Mouse (Mus musculus): Measurements from ENCODE around the gene Rag2. TPM values are rescaled to one million over a fixed set of nuclear protein-coding genes. Genes with fewer than 3 reads are reported as not detected.
A peak's percentile ranks its signal among the peaks of the same experiment; 100 is the strongest.

Gene Rag2
- not detected in 2 replicates for polyA plus RNA-seq (2014; fragmentation: Nextera tagmentation; extraction: Ambion mirVana)

GRCm38 (mm10) chr2:101624526-101624925 lies at the start of gene Rag2:
Gene Rag2 (plus strand): TSS chr2:101624718.
- Histone ChIP-seq H3K9me3 (ENCODE audit: control insufficient read depth, low read length) (no peaks in the 10 kb centered on the region), H3K36me3 (ENCODE audit: control insufficient read depth, insufficient read depth, low read length) (no peaks in the 10 kb centered on the region), H3K4me2 (ENCODE audit: low read length) (no peak within 1 kb of the TSS), H3K4me3 (replicated peaks; ENCODE audit: low read depth, low read length) (no peak within 1 kb of the TSS), H3K27me3 (ENCODE audit: control insufficient read depth, insufficient read depth, low read length) (no peaks in the 10 kb centered on the region), H3K9ac (replicated peaks; ENCODE audit: low read length) (no peak within 1 kb of the TSS), H3K4me1 (ENCODE audit: control insufficient read depth, insufficient read depth, low read length) (0 out of 2 replicates have a peak, but pooled peaks cover 4% of the 10 kb centered on the region), H3K27ac (replicated peaks; ENCODE audit: low read depth, low read length) (no peak within 1 kb of the TSS)
- WGBS, result 61% methylated on average over 4 of the region's 4 CpGs
- ATAC-seq (ENCODE audit: low FRiP score, low TSS enrichment) (no peak), DNase-seq (no peak)

- no peak for ATAC-seq (ENCODE audit: low FRiP score, low TSS enrichment)
- H3K4me3 ChIP-seq (replicated peaks; ENCODE audit: low read depth, low read length), result no peak overlapping the region
- no peaks in the 10 kb centered on the region for H3K4me1 ChIP-seq (ENCODE audit: control insufficient read depth, insufficient read depth, low read length)
Measured at GRCm38 (mm10) chr2:101577243-101577642, 47.3 kb upstream of the Rag2 start.

GRCm38 (mm10) chr2:101580027-101580426 lies 44.5 kb upstream of the Rag2 start:
- DNase-seq (no peak), ATAC-seq (ENCODE audit: low FRiP score, low TSS enrichment) (no peak)
- Histone ChIP-seq H3K4me1 (ENCODE audit: control insufficient read depth, insufficient read depth, low read length) (no peaks in the 10 kb centered on the region), H3K36me3 (ENCODE audit: control insufficient read depth, insufficient read depth, low read length) (no peaks in the 10 kb centered on the region), H3K4me3 (replicated peaks; ENCODE audit: low read depth, low read length) (no peak overlapping the region), H3K9ac (replicated peaks; ENCODE audit: low read length) (no peak overlapping the region), H3K27me3 (ENCODE audit: control insufficient read depth, insufficient read depth, low read length) (no peaks in the 10 kb centered on the region), H3K4me2 (ENCODE audit: low read length) (no peak overlapping the region), H3K9me3 (ENCODE audit: control insufficient read depth, low read length) (no peaks in the 10 kb centered on the region), H3K27ac (replicated peaks; ENCODE audit: low read depth, low read length) (no peak overlapping the region)
- WGBS, result 90% methylated on average over 2 of the region's 2 CpGs

More at GRCm38 (mm10) chr2:101577243-101577642, 47.3 kb upstream of the Rag2 start:
- 92% methylated on average over 4 of the region's 4 CpGs for WGBS
- Histone ChIP-seq H3K4me2 (ENCODE audit: low read length) (no peak overlapping the region), H3K9me3 (ENCODE audit: control insufficient read depth, low read length) (no peaks in the 10 kb centered on the region), H3K27me3 (ENCODE audit: control insufficient read depth, insufficient read depth, low read length) (no peaks in the 10 kb centered on the region), H3K36me3 (ENCODE audit: control insufficient read depth, insufficient read depth, low read length) (no peaks in the 10 kb centered on the region), H3K9ac (replicated peaks; ENCODE audit: low read length) (no peak overlapping the region), H3K27ac (replicated peaks; ENCODE audit: low read depth, low read length) (no peak overlapping the region)
- no peak for DNase-seq

- WGBS, result 80% methylated on average over 1 of the region's 1 CpGs
Measured at GRCm38 (mm10) chr2:101580428-101580827, 44.1 kb upstream of the Rag2 start.

GRCm38 (mm10) chr2:101580977-101581376 lies 43.5 kb upstream of the Rag2 start:
- Histone ChIP-seq H3K27me3 (ENCODE audit: control insufficient read depth, insufficient read depth, low read length) (no peaks in the 10 kb centered on the region), H3K36me3 (ENCODE audit: control insufficient read depth, insufficient read depth, low read length) (no peaks in the 10 kb centered on the region), H3K27ac (replicated peaks; ENCODE audit: low read depth, low read length) (no peak overlapping the region), H3K4me3 (replicated peaks; ENCODE audit: low read depth, low read length) (no peak overlapping the region), H3K9ac (replicated peaks; ENCODE audit: low read length) (no peak overlapping the region), H3K4me1 (ENCODE audit: control insufficient read depth, insufficient read depth, low read length) (no peaks in the 10 kb centered on the region), H3K9me3 (ENCODE audit: control insufficient read depth, low read length) (no peaks in the 10 kb centered on the region), H3K4me2 (ENCODE audit: low read length) (no peak overlapping the region)
- ATAC-seq (ENCODE audit: low FRiP score, low TSS enrichment), result no peak
- no peak for DNase-seq
- 94% methylated on average over 3 of the region's 3 CpGs for WGBS

More at GRCm38 (mm10) chr2:101580428-101580827, 44.1 kb upstream of the Rag2 start:
- Histone ChIP-seq H3K27ac (replicated peaks; ENCODE audit: low read depth, low read length) (no peak overlapping the region), H3K36me3 (ENCODE audit: control insufficient read depth, insufficient read depth, low read length) (no peaks in the 10 kb centered on the region), H3K4me2 (ENCODE audit: low read length) (no peak overlapping the region), H3K4me3 (replicated peaks; ENCODE audit: low read depth, low read length) (no peak overlapping the region), H3K27me3 (ENCODE audit: control insufficient read depth, insufficient read depth, low read length) (no peaks in the 10 kb centered on the region), H3K4me1 (ENCODE audit: control insufficient read depth, insufficient read depth, low read length) (no peaks in the 10 kb centered on the region), H3K9me3 (ENCODE audit: control insufficient read depth, low read length) (no peaks in the 10 kb centered on the region), H3K9ac (replicated peaks; ENCODE audit: low read length) (no peak overlapping the region)
- ATAC-seq (ENCODE audit: low FRiP score, low TSS enrichment) (no peak), DNase-seq (no peak)

GRCm38 (mm10) chr2:101581418-101581817 lies 43.1 kb upstream of the Rag2 start:
- Histone ChIP-seq H3K4me1 (ENCODE audit: control insufficient read depth, insufficient read depth, low read length) (no peaks in the 10 kb centered on the region), H3K9me3 (ENCODE audit: control insufficient read depth, low read length) (no peaks in the 10 kb centered on the region), H3K4me3 (replicated peaks; ENCODE audit: low read depth, low read length) (no peak overlapping the region), H3K36me3 (ENCODE audit: control insufficient read depth, insufficient read depth, low read length) (no peaks in the 10 kb centered on the region), H3K27ac (replicated peaks; ENCODE audit: low read depth, low read length) (no peak overlapping the region), H3K27me3 (ENCODE audit: control insufficient read depth, insufficient read depth, low read length) (no peaks in the 10 kb centered on the region), H3K4me2 (ENCODE audit: low read length) (no peak overlapping the region), H3K9ac (replicated peaks; ENCODE audit: low read length) (no peak overlapping the region)
- ATAC-seq (ENCODE audit: low FRiP score, low TSS enrichment) (no peak), DNase-seq (no peak)
- 90% methylated on average over 3 of the region's 3 CpGs for WGBS

GRCm38 (mm10) chr2:101591356-101591755 lies 33.2 kb upstream of the Rag2 start:
- H3K4me3 ChIP-seq (replicated peaks; ENCODE audit: low read depth, low read length), result no peak overlapping the region
- H3K27me3 ChIP-seq (ENCODE audit: control insufficient read depth, insufficient read depth, low read length), result no peaks in the 10 kb centered on the region
- peak; percentile 44 for DNase-seq
- ATAC-seq (ENCODE audit: low FRiP score, low TSS enrichment), result no peak
- no peaks in the 10 kb centered on the region for H3K9me3 ChIP-seq (ENCODE audit: control insufficient read depth, low read length)
- H3K27ac ChIP-seq (replicated peaks; ENCODE audit: low read depth, low read length), result no peak overlapping the region
- WGBS, result 30% methylated on average over 8 of the region's 8 CpGs
- peaks cover 26% of the 10 kb centered on the region for H3K4me1 ChIP-seq (ENCODE audit: control insufficient read depth, insufficient read depth, low read length)
- H3K36me3 ChIP-seq (ENCODE audit: control insufficient read depth, insufficient read depth, low read length), result no peaks in the 10 kb centered on the region
- no peak overlapping the region for H3K4me2 ChIP-seq (ENCODE audit: low read length)
- H3K9ac ChIP-seq (replicated peaks; ENCODE audit: low read length), result no peak overlapping the region

- Histone ChIP-seq H3K9ac (replicated peaks; ENCODE audit: low read length) (no peak overlapping the region; the same call in 1 of the 2 replicates), H3K36me3 (ENCODE audit: control insufficient read depth, insufficient read depth, low read length) (no peaks in the 10 kb centered on the region), H3K9me3 (ENCODE audit: control insufficient read depth, low read length) (no peaks in the 10 kb centered on the region), H3K4me3 (replicated peaks; ENCODE audit: low read depth, low read length) (no peak overlapping the region), H3K27ac (replicated peaks; ENCODE audit: low read depth, low read length) (peak overlapping the region; percentile 79), H3K4me2 (ENCODE audit: low read length) (no peak overlapping the region), H3K4me1 (ENCODE audit: control insufficient read depth, insufficient read depth, low read length) (peaks cover 26% of the 10 kb centered on the region), H3K27me3 (ENCODE audit: control insufficient read depth, insufficient read depth, low read length) (no peaks in the 10 kb centered on the region)
- DNase-seq (peak; percentile 80), ATAC-seq (ENCODE audit: low FRiP score, low TSS enrichment) (peak; percentile 82)
- WGBS, result 8% methylated on average over 10 of the region's 10 CpGs
Measured at GRCm38 (mm10) chr2:101592023-101592841, 32.3 kb upstream of the Rag2 start.

GRCm38 (mm10) chr2:101592886-101593285 lies 31.6 kb upstream of the Rag2 start:
- Histone ChIP-seq H3K9ac (replicated peaks; ENCODE audit: low read length) (no peak overlapping the region), H3K4me3 (replicated peaks; ENCODE audit: low read depth, low read length) (no peak overlapping the region), H3K36me3 (ENCODE audit: control insufficient read depth, insufficient read depth, low read length) (no peaks in the 10 kb centered on the region), H3K4me1 (ENCODE audit: control insufficient read depth, insufficient read depth, low read length) (peaks cover 31% of the 10 kb centered on the region), H3K9me3 (ENCODE audit: control insufficient read depth, low read length) (no peaks in the 10 kb centered on the region), H3K4me2 (ENCODE audit: low read length) (no peak overlapping the region), H3K27ac (replicated peaks; ENCODE audit: low read depth, low read length) (peak overlapping the region; percentile 79), H3K27me3 (ENCODE audit: control insufficient read depth, insufficient read depth, low read length) (no peaks in the 10 kb centered on the region)
- DNase-seq, result peak; percentile 43
- 30% methylated on average over 8 of the region's 8 CpGs for WGBS
- peak; percentile 63; the same call in 1 of the 2 replicates for ATAC-seq (ENCODE audit: low FRiP score, low TSS enrichment)

All from midbrain, embryonic 14.5 days (tissue).